Mouse (Mus musculus) ES-Bruce4 (cell line): ENCODE results near the gene Rps8. TPM values are rescaled to one million over a fixed set of nuclear protein-coding genes. Genes with fewer than 3 reads are reported as not detected.
A peak's percentile ranks its signal among the peaks of the same experiment; 100 is the strongest.

Experiments used
- H3K27ac ChIP-seq: 2 replicates; pipeline ENCODE4 v1.5.1; 2012; ENCODE audit warnings: low read length, inconsistent platforms; ENCODE audit not compliant: insufficient read depth
- H3K27me3 ChIP-seq: 2 replicates; pipeline ENCODE4 v1.6.1; 2012; ENCODE audit warnings: mild to moderate bottlenecking, low read length, inconsistent platforms; ENCODE audit not compliant: control insufficient read depth, poor library complexity, insufficient read depth, severe bottlenecking
- H3K36me3 ChIP-seq: 2 replicates; pipeline ENCODE4 v1.6.1; 2012; ENCODE audit warnings: inconsistent platforms, mild to moderate bottlenecking, low read length, moderate library complexity; ENCODE audit not compliant: control insufficient read depth, poor library complexity, insufficient read depth, severe bottlenecking
- H3K4me1 ChIP-seq: one replicate; pipeline ENCODE4 v1.8.1; 2011; ENCODE audit warnings: low read length; ENCODE audit not compliant: control insufficient read depth, insufficient read depth
- H3K4me3 ChIP-seq: 2 replicates; pipeline ENCODE4 v1.5.1; 2011; ENCODE audit warnings: low read depth, mild to moderate bottlenecking, low read length
- H3K9ac ChIP-seq: 2 replicates; pipeline ENCODE4 v1.6.1; 2012; ENCODE audit warnings: low read depth, mild to moderate bottlenecking, inconsistent platforms; ENCODE audit not compliant: poor library complexity, severe bottlenecking
- H3K9me3 ChIP-seq: replicated peaks from 2 replicates; pipeline ENCODE4 v1.6.1; 2012; ENCODE audit warnings: mild to moderate bottlenecking, low read length, inconsistent platforms; ENCODE audit not compliant: control insufficient read depth, poor library complexity, insufficient read depth, severe bottlenecking
- CTCF ChIP-seq: IDR thresholded peaks from one replicate; pipeline ENCODE4 v1.8.1; 2011; ENCODE audit warnings: low read depth, low read length
- EP300 ChIP-seq: IDR thresholded peaks from 2 replicates; pipeline ENCODE4 v1.6.1; 2011; ENCODE audit warnings: low read depth, low read length; ENCODE audit not compliant: insufficient read depth
- POLR2A ChIP-seq: IDR thresholded peaks from one replicate; pipeline ENCODE4 v1.8.1; 2011; ENCODE audit warnings: low read length; ENCODE audit not compliant: insufficient read depth
- polyA plus RNA-seq: library from polyadenylated mRNA; stranded (reverse); fragments of >200 nt; gene quantifications from 2 replicates; pipeline ENCODE4 v1.2.4, GENCODE M21; 2011; ENCODE audit warnings: low read depth; ENCODE audit not compliant: missing spikeins, insufficient read depth, insufficient read length

Rps8 gene
- polyA plus RNA-seq, 1 experiment = 2,253 TPM

GRCm38 (mm10) chr4:117161183-117161582 lies 5.1 kb upstream of the Rps8 start:
- H3K9me3 ChIP-seq = no peaks in the 10 kb centered on the region
- H3K27ac ChIP-seq = no peak overlapping the region
- no peaks in the 10 kb centered on the region for H3K27me3 ChIP-seq
- no peak overlapping the region for H3K4me3 ChIP-seq
- no peaks in the 10 kb centered on the region for H3K4me1 ChIP-seq
- no peak overlapping the region for H3K9ac ChIP-seq
- TF ChIP-seq CTCF (no peak), EP300 (no peak), POLR2A (no peak)
- peaks cover 40% of the 10 kb centered on the region for H3K36me3 ChIP-seq

- TF ChIP-seq POLR2A (no peak), CTCF (no peak), EP300 (no peak)
- H3K9me3 ChIP-seq = no peaks in the 10 kb centered on the region
- no peak overlapping the region for H3K4me3 ChIP-seq
- peaks cover 37% of the 10 kb centered on the region for H3K36me3 ChIP-seq
- H3K9ac ChIP-seq = no peak overlapping the region
- H3K27ac ChIP-seq = no peak overlapping the region
- no peaks in the 10 kb centered on the region for H3K27me3 ChIP-seq
- no peaks in the 10 kb centered on the region for H3K4me1 ChIP-seq
Measured at GRCm38 (mm10) chr4:117159666-117160065, 3.6 kb upstream of the Rps8 start.

DNA sequence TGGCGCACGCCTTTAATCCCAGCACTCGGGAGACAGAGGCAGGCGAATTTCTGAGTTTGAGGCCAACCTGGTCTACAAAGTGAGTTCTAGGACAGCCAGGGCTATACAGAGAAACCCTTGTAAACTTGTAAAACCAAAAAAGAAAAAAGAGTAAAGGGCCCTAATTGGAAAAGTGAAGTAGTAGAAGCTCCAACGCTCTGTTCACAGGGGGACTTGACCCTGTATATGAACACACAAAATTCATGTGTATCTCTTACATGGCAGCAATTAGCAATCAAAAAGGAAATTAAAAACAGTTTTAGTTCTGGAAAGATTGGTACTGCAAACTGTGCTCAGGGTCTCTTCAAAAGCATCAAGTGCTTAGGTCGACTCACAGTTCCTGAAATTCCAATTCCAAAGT lies 329 bp upstream of the Rps8 start:
- Histone ChIP-seq H3K4me1 (no peaks in the 10 kb centered on the region), H3K4me3 (0 out of 2 replicates have a peak overlapping the region, but pooled peaks have one; percentile 15), H3K27ac (peak overlapping the region; percentile 76), H3K36me3 (peaks cover 45% of the 10 kb centered on the region), H3K27me3 (no peaks in the 10 kb centered on the region), H3K9me3 (no peaks in the 10 kb centered on the region), H3K9ac (peak overlapping the region; percentile 47; the same call in 1 of the 2 replicates)
- TF ChIP-seq POLR2A (no peak), EP300 (no peak), CTCF (no peak)

GRCm38 (mm10) chr4:117155020-117155791 lies 837 bp downstream of the Rps8 start:
- peak overlapping the region; percentile 99 for H3K4me3 ChIP-seq
- H3K4me1 ChIP-seq = no peaks in the 10 kb centered on the region
- peak overlapping the region; percentile 86 for H3K27ac ChIP-seq
- TF ChIP-seq EP300 = no peak
- TF ChIP-seq POLR2A = no peak
- TF ChIP-seq CTCF = no peak
- H3K36me3 ChIP-seq = peaks cover 52% of the 10 kb centered on the region
- H3K9me3 ChIP-seq = no peaks in the 10 kb centered on the region
- peak overlapping the region; percentile 96 for H3K9ac ChIP-seq
- H3K27me3 ChIP-seq = no peaks in the 10 kb centered on the region

DNA sequence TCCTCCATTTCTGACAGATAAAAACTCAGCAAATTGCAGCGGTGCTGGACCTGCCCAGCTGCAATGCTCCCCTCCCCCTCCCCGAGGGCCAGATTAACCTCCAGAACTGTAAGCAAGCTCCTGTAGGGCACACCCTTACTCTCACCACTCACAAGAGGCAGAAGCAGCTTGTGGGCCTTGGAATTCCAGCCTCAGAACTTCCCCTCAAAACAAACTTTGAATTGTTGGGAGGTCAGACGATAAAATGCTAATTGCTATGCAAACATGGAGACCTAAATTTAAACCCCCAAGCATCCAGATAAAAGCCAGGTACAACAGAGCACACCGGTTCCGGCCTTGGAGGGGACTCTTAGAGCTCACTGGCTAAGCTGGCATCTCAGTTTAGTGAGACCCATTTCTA lies 3.3 kb downstream of the Rps8 start:
- Histone ChIP-seq H3K27ac (peak overlapping the region; percentile 94), H3K9me3 (no peaks in the 10 kb centered on the region), H3K4me3 (peak overlapping the region; percentile 99)

DNA sequence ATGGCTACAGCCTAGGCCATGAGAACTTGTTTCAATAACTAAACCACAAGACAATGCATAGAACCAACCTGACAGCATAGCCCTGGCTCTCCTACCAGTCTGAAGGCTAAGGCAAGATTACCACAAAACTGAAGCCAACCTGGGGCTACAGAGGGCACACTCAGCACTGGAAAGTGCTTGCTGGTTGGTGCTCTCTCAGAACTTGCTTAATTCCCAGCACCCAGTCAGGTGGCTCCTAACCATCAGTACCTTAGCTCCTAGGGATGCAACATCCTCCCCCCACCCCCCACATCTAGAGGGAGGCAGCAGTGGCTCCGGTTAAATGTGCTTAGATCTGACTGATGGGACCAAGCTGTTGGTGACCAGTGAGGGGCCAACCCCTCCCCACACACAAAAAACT lies 4.6 kb downstream of the Rps8 start:
- Histone ChIP-seq H3K4me1 (no peaks in the 10 kb centered on the region), H3K9ac (peak overlapping the region; percentile 57), H3K27me3 (no peaks in the 10 kb centered on the region), H3K27ac (peak overlapping the region; percentile 92), H3K4me3 (peak overlapping the region; percentile 24), H3K9me3 (no peaks in the 10 kb centered on the region), H3K36me3 (peaks cover 57% of the 10 kb centered on the region)
- TF ChIP-seq POLR2A = no peak
- TF ChIP-seq CTCF = no peak
- no peak for TF ChIP-seq EP300

More for the DNA sequence above, 3.3 kb downstream of the Rps8 start:
- peak overlapping the region; percentile 96 for H3K9ac ChIP-seq
- H3K36me3 ChIP-seq = peaks cover 57% of the 10 kb centered on the region
- no peaks in the 10 kb centered on the region for H3K27me3 ChIP-seq
- no peaks in the 10 kb centered on the region for H3K4me1 ChIP-seq
- peak; percentile 91 for TF ChIP-seq EP300
- no peak for TF ChIP-seq POLR2A
- no peak for TF ChIP-seq CTCF
